25 mouse cellular contexts compared by ENCODE assay signal in the genomic region with DNA sequence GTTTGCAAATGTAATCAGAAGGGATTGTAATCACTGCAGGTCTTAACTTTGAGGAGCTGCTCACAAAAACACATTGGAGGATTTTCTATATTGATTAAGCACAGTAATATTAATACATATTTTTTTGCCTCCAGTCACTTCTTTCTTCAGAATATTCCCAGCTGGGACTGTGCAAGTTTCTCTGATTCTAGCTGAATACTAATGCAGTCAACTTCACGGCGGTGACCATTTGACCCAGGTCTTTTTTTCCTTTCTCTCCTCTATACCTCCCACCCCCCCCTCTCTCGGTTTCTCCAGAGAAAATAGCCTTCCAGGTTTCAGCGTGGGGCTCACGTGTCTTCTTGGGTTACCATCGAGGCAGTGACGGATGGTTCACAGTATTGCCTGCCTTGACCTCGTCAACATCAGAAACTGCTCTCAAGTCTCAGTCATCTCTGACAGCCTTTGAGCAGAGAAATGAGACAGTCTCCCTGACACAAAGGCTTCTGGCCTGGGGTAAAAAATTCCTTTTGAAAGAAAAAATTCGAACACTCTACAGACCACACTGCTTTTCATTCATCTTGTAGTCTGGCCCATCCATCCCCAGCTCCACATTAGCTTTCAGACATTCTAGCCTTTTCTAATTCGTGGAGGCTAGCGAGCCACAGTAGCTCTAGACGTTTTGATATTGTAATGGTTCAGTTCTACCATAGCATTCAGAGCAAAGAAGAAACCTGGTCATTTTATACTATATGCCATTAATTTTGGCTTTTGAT.
DNase-seq lines count a peak whose midpoint lies in the region; ATAC-seq lines count a peak whose summit lies in the region.
"Had no signal": no experiment of that assay in that cellular context is flagged by ENCODE, and none has a peak within 500 bp of the region (broad histone marks: within the 10 kb centered on the region; RNA-seq: fewer than 3 reads in every experiment).

No protein-coding gene starts in this region.

- 64% methylated on average over 12 of the region's 12 CpGs for WGBS in midbrain, embryonic 11.5 days
- WGBS in midbrain, embryonic 10.5 days: 71% methylated on average over 12 of the region's 12 CpGs
- WGBS in embryonic facial prominence, embryonic 12.5 days: 25% methylated on average over 12 of the region's 12 CpGs
- 43% methylated on average over 12 of the region's 12 CpGs for WGBS in neural tube, embryonic 11.5 days

- no peaks in the 10 kb centered on the region for H3K9me3 ChIP-seq in midbrain, embryonic 11.5 days (ENCODE audit: control insufficient read depth, low read length)
- no peaks in the 10 kb centered on the region for H3K9me3 ChIP-seq in midbrain, embryonic 10.5 days (replicated peaks)
- no peaks in the 10 kb centered on the region for H3K9me3 ChIP-seq in embryonic facial prominence, embryonic 12.5 days
- no peaks in the 10 kb centered on the region for H3K9me3 ChIP-seq in neural tube, embryonic 11.5 days (ENCODE audit: control insufficient read depth, low read length)
- H3K9me3 ChIP-seq: forebrain, embryonic 10.5 days; hindbrain, embryonic 15.5 days; intestine, embryonic 15.5 days; limb, embryonic 13.5 days; liver, embryonic 12.5 days; neural tube, embryonic 13.5 days had no signal

- ATAC-seq in midbrain, embryonic 11.5 days (ENCODE audit: low FRiP score): 0 out of 2 replicates have a peak, but pooled peaks have one; percentile 14
- 0 out of 2 replicates have a peak, but pooled peaks have one; percentile 52 for ATAC-seq in embryonic facial prominence, embryonic 12.5 days (ENCODE audit: insufficient number of reproducible peaks, insufficient read depth, low FRiP score, low TSS enrichment)
- peak; percentile 29; the same call in 1 of the 2 replicates for ATAC-seq in neural tube, embryonic 11.5 days (ENCODE audit: insufficient read depth, low FRiP score, low TSS enrichment)
- ATAC-seq: forebrain, embryonic 16.5 days; intestine, embryonic 15.5 days; liver, embryonic 12.5 days had no signal

- no peaks in the 10 kb centered on the region for H3K36me3 ChIP-seq in midbrain, embryonic 11.5 days (ENCODE audit: control insufficient read depth, insufficient read depth, low read length)
- no peaks in the 10 kb centered on the region for H3K36me3 ChIP-seq in midbrain, embryonic 10.5 days
- H3K36me3 ChIP-seq in embryonic facial prominence, embryonic 12.5 days: no peaks in the 10 kb centered on the region
- no peaks in the 10 kb centered on the region for H3K36me3 ChIP-seq in neural tube, embryonic 11.5 days (ENCODE audit: control insufficient read depth, insufficient read depth, low read length)
- H3K36me3 ChIP-seq: forebrain, embryonic 10.5 days; hindbrain, embryonic 15.5 days; intestine, embryonic 15.5 days; limb, embryonic 13.5 days; liver, embryonic 12.5 days; neural tube, embryonic 13.5 days had no signal

- no peaks in the 10 kb centered on the region for H3K4me1 ChIP-seq in midbrain, embryonic 11.5 days (ENCODE audit: control insufficient read depth, insufficient read depth, low read length)
- 0 out of 2 replicates have a peak, but pooled peaks cover 6% of the 10 kb centered on the region for H3K4me1 ChIP-seq in midbrain, embryonic 10.5 days
- H3K4me1 ChIP-seq in embryonic facial prominence, embryonic 12.5 days: no peaks in the 10 kb centered on the region
- H3K4me1 ChIP-seq in neural tube, embryonic 11.5 days (ENCODE audit: control insufficient read depth, insufficient read depth, low read length): no peaks in the 10 kb centered on the region
- H3K4me1 ChIP-seq: hindbrain, embryonic 15.5 days; intestine, embryonic 15.5 days; limb, embryonic 13.5 days; liver, embryonic 12.5 days; neural tube, embryonic 13.5 days had no signal

- no peak overlapping the region for H3K9ac ChIP-seq in midbrain, embryonic 11.5 days (ENCODE audit: low read length)
- no peak overlapping the region for H3K9ac ChIP-seq in embryonic facial prominence, embryonic 12.5 days
- H3K9ac ChIP-seq in neural tube, embryonic 11.5 days (ENCODE audit: low read length): no peak overlapping the region
- H3K9ac ChIP-seq: hindbrain, embryonic 15.5 days; intestine, embryonic 15.5 days; limb, embryonic 13.5 days; liver, embryonic 12.5 days; neural tube, embryonic 13.5 days had no signal

- no peak overlapping the region for H3K4me3 ChIP-seq in midbrain, embryonic 11.5 days (ENCODE audit: low read depth, low read length)
- H3K4me3 ChIP-seq in midbrain, embryonic 10.5 days: no peak overlapping the region
- H3K4me3 ChIP-seq in embryonic facial prominence, embryonic 12.5 days: no peak overlapping the region
- H3K4me3 ChIP-seq in neural tube, embryonic 11.5 days (ENCODE audit: low read depth, low read length): no peak overlapping the region
- H3K4me3 ChIP-seq: forebrain, embryonic 10.5 days; hindbrain, embryonic 15.5 days; intestine, embryonic 15.5 days; limb, embryonic 13.5 days; liver, embryonic 12.5 days; neural tube, embryonic 13.5 days had no signal

- no peaks in the 10 kb centered on the region for H3K27me3 ChIP-seq in midbrain, embryonic 11.5 days (ENCODE audit: control insufficient read depth, insufficient read depth, low read length)
- H3K27me3 ChIP-seq in midbrain, embryonic 10.5 days (ENCODE audit: low read depth, poor library complexity, severe bottlenecking): no peaks in the 10 kb centered on the region
- no peaks in the 10 kb centered on the region for H3K27me3 ChIP-seq in embryonic facial prominence, embryonic 12.5 days
- no peaks in the 10 kb centered on the region for H3K27me3 ChIP-seq in neural tube, embryonic 11.5 days (ENCODE audit: control insufficient read depth, insufficient read depth, low read length)
- H3K27me3 ChIP-seq: hindbrain, embryonic 15.5 days; intestine, embryonic 15.5 days; limb, embryonic 13.5 days; liver, embryonic 12.5 days; neural tube, embryonic 13.5 days had no signal

- no peak overlapping the region for H3K4me2 ChIP-seq in midbrain, embryonic 11.5 days
- H3K4me2 ChIP-seq in embryonic facial prominence, embryonic 12.5 days (replicated peaks): no peak overlapping the region
- no peak overlapping the region for H3K4me2 ChIP-seq in neural tube, embryonic 11.5 days (ENCODE audit: low read depth)
- H3K4me2 ChIP-seq: heart, embryonic 11.5 days; hindbrain, embryonic 15.5 days; intestine, embryonic 15.5 days; limb, embryonic 13.5 days; liver, embryonic 12.5 days; neural tube, embryonic 13.5 days had no signal

- no peak overlapping the region for H3K27ac ChIP-seq in midbrain, embryonic 11.5 days (ENCODE audit: low read depth, low read length)
- no peak overlapping the region for H3K27ac ChIP-seq in midbrain, embryonic 10.5 days (replicated peaks)
- no peak overlapping the region for H3K27ac ChIP-seq in embryonic facial prominence, embryonic 12.5 days
- H3K27ac ChIP-seq in neural tube, embryonic 11.5 days (ENCODE audit: low read depth, low read length): no peak overlapping the region
- H3K27ac ChIP-seq: forebrain, embryonic 10.5 days; hindbrain, embryonic 15.5 days; intestine, embryonic 15.5 days; limb, embryonic 13.5 days; liver, embryonic 12.5 days; neural tube, embryonic 13.5 days had no signal

- DNase-seq in midbrain, embryonic 11.5 days (ENCODE audit: low spot score, missing footprints): no peak
- no peak for DNase-seq in midbrain, embryonic 10.5 days (ENCODE audit: low spot score)
- peak; percentile 62 for DNase-seq in embryo, embryonic 10.5 days (ENCODE audit: low spot score)
- DNase-seq in neural tube, embryonic 11.5 days (ENCODE audit: low spot score): peak; percentile 34
- DNase-seq in thymus, postnatal 36 days: no peak
- no peak for DNase-seq in layer of hippocampus, adult 8-10 months (ENCODE audit: low spot score in 2 of 2)
- DNase-seq: adrenal gland, postnatal 25 days; cerebellum, adult 11 months; cerebellum, adult 9-11 months; gastrocnemius, postnatal 14 days; heart, adult 11 months; kidney, adult 8-10 months; kidney, postnatal 14 days; lung, adult 18-20 months; lung, postnatal 10 days; right cerebral cortex, postnatal 14 days had no signal

Comparison
In these comparisons a context has a peak if more than half of its experiments do, and no peak if none do; other contexts are left out.
1. DNase-seq: peak in embryo, embryonic 10.5 days (single experiment) and neural tube, embryonic 11.5 days (single experiment); none in midbrain, embryonic 11.5 days (single experiment), midbrain, embryonic 10.5 days (single experiment), thymus, postnatal 36 days (0 of 2) and layer of hippocampus, adult 8-10 months (0 of 2).
2. Peak in every context shown above with its lines, with median percentiles within 50 percentile points of each other: ATAC-seq.